Mouse (Mus musculus) olfactory bulb, adult 2 months (tissue): ENCODE measurements around the gene Ston2.
"Not testable (repeated sequence)": the region's sequence is repeated elsewhere in the genome, so short reads cannot be mapped to it uniquely, and the experiment has no call there.

ENCODE experiments used
- CTCF ChIP-seq: fragments of 200-500 bp; IDR thresholded peaks from 2 replicates; pipeline ENCODE4 v1.5.1; 2012; ENCODE audit warnings: low read depth, mild to moderate bottlenecking, low read length, moderate library complexity; ENCODE audit not compliant: insufficient read depth
- POLR2A ChIP-seq: fragments of 200-500 bp; IDR thresholded peaks from 2 replicates; pipeline ENCODE4 v1.6.1; 2012; ENCODE audit warnings: mild to moderate bottlenecking, low read depth, low read length, moderate library complexity; ENCODE audit not compliant: insufficient read depth

DNA sequence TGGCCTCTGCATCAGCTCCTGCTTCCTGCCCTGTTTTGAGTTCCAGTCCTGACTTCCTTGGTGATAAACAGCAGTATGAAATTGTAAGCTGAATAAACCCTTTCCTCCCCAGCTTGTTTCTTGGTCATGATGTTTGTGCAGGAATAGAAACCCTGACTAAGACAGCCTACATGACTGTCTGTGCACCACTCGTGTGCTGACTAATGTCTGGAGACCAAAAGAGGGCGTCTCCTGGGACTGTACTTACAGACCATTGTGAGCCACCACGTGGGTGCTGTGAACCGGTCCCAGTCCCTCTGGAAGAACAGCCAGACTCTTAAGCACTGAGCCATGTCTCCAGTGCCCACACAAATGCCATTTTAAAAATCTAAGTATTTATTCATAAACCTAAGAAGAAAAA is 202.4 kb downstream of the Ston2 start:
- not testable (repeated sequence) for TF ChIP-seq CTCF, POLR2A
